Mouse (Mus musculus) intestine, postnatal 0 days (tissue): ENCODE measurements at regions not wholly inside any gene's neighbourhood (a gene's known extent, or its start where the extent isn't known, plus 50 kb on each side); places are given as distances from the start of the nearest gene placed in this dataset.

ENCODE experiments used
- ATAC-seq: fragments of 200-750 bp; cut with Nextera tagmentation; 2 replicates; pipeline ENCODE4 v1.8.0; 2017; ENCODE audit warnings: mild to moderate bottlenecking, moderate TSS enrichment, moderate library complexity
- H3K27ac ChIP-seq: fragments of 300-500 bp; sonication (generic); 2 replicates; pipeline ENCODE4 v1.5.1; 2014; ENCODE audit warnings: mild to moderate bottlenecking, low read depth, low read length, moderate library complexity
- H3K27me3 ChIP-seq: fragments of 300-500 bp; sonication (generic); replicated peaks from 2 replicates; pipeline ENCODE4 v1.6.1; 2014; ENCODE audit warnings: low read length, mixed read lengths; ENCODE audit not compliant: control insufficient read depth, insufficient read depth
- H3K36me3 ChIP-seq: fragments of 300-500 bp; sonication (generic); 2 replicates; pipeline ENCODE4 v1.6.1; 2014; ENCODE audit warnings: mild to moderate bottlenecking, moderate library complexity; ENCODE audit not compliant: control insufficient read depth, insufficient read depth
- H3K4me1 ChIP-seq: fragments of 300-500 bp; sonication (generic); replicated peaks from 2 replicates; pipeline ENCODE4 v1.6.1; 2014; ENCODE audit warnings: antibody characterized with exemption, low read length, mixed read lengths; ENCODE audit not compliant: control insufficient read depth, insufficient read depth
- H3K4me2 ChIP-seq: fragments of 300-500 bp; sonication (generic); replicated peaks from 2 replicates; pipeline ENCODE4 v1.6.1; 2014; ENCODE audit warnings: low read depth, mild to moderate bottlenecking, moderate library complexity
- H3K4me3 ChIP-seq: fragments of 300-500 bp; sonication (generic); 2 replicates; pipeline ENCODE4 v1.5.1; 2014; ENCODE audit warnings: low read depth, low read length
- H3K9ac ChIP-seq: fragments of 300-500 bp; sonication (generic); 2 replicates; pipeline ENCODE4 v1.6.1; 2014; ENCODE audit warnings: mild to moderate bottlenecking, low read depth, low read length
- H3K9me3 ChIP-seq: fragments of 300-500 bp; sonication (generic); 2 replicates; pipeline ENCODE4 v1.6.1; 2016; ENCODE audit warnings: mixed run types; ENCODE audit not compliant: control insufficient read depth
- CTCF ChIP-seq: sonication (generic); IDR thresholded peaks from 2 replicates; pipeline ENCODE4 v1.5.1; 2016; ENCODE audit warnings: low read depth, mild to moderate bottlenecking, control low read depth, antibody characterized with exemption, moderate library complexity
- WGBS: fragments of 180-500 bp; shearing (Covaris S2); extraction: QIAGEN DNeasy Blood & Tissue Kit; methylation state at CpG from one replicate; pipeline ENCODE4 v1.1.7; 2014; 5-methylcytosine and 5-hydroxymethylcytosine counted together

GRCm38 (mm10) chr9:113044556-113045178 lies 663.4 kb downstream of the Pdcd6ip start:
- H3K27ac ChIP-seq, result no peak overlapping the region
- H3K4me1 ChIP-seq, result no peaks in the 10 kb centered on the region
- no peak for TF ChIP-seq CTCF
- ATAC-seq, result no peak
- H3K36me3 ChIP-seq, result no peaks in the 10 kb centered on the region
- no peak overlapping the region for H3K4me2 ChIP-seq
- H3K9me3 ChIP-seq, result no peaks in the 10 kb centered on the region
- no peak overlapping the region for H3K9ac ChIP-seq
- 83% methylated on average over 4 of the region's 4 CpGs for WGBS
- H3K27me3 ChIP-seq, result no peaks in the 10 kb centered on the region
- H3K4me3 ChIP-seq, result no peak overlapping the region

GRCm38 (mm10) chr9:113040885-113041284 lies 667.2 kb downstream of the Pdcd6ip start:
- ATAC-seq, result no peak
- no peak overlapping the region for H3K4me3 ChIP-seq
- H3K4me2 ChIP-seq, result no peak overlapping the region
- no peaks in the 10 kb centered on the region for H3K27me3 ChIP-seq
- no peak overlapping the region for H3K9ac ChIP-seq
- no peaks in the 10 kb centered on the region for H3K4me1 ChIP-seq
- H3K27ac ChIP-seq, result no peak overlapping the region
- no peaks in the 10 kb centered on the region for H3K9me3 ChIP-seq
- no peaks in the 10 kb centered on the region for H3K36me3 ChIP-seq
- WGBS, result 81% methylated on average over 6 of the region's 6 CpGs
- TF ChIP-seq CTCF, result no peak

- no peaks in the 10 kb centered on the region for H3K4me1 ChIP-seq
- no peak overlapping the region for H3K4me2 ChIP-seq
- H3K9ac ChIP-seq, result no peak overlapping the region
- WGBS, result 77% methylated on average over 5 of the region's 5 CpGs
- no peaks in the 10 kb centered on the region for H3K36me3 ChIP-seq
- TF ChIP-seq CTCF, result no peak
- H3K27ac ChIP-seq, result no peak overlapping the region
- no peaks in the 10 kb centered on the region for H3K27me3 ChIP-seq
- no peak overlapping the region for H3K4me3 ChIP-seq
- no peak for ATAC-seq
- no peaks in the 10 kb centered on the region for H3K9me3 ChIP-seq
These were observed 674.1 kb downstream of the Pdcd6ip start for GRCm38 (mm10) chr9:113033996-113034395.

GRCm38 (mm10) chr9:113029091-113029490 lies 679.0 kb downstream of the Pdcd6ip start:
- no peaks in the 10 kb centered on the region for H3K36me3 ChIP-seq
- no peak overlapping the region for H3K27ac ChIP-seq
- 69% methylated on average over 4 of the region's 4 CpGs for WGBS
- H3K4me3 ChIP-seq, result no peak overlapping the region
- H3K9ac ChIP-seq, result no peak overlapping the region
- H3K4me1 ChIP-seq, result no peaks in the 10 kb centered on the region
- no peaks in the 10 kb centered on the region for H3K27me3 ChIP-seq
- no peak for ATAC-seq
- no peak overlapping the region for H3K4me2 ChIP-seq
- no peaks in the 10 kb centered on the region for H3K9me3 ChIP-seq
- no peak for TF ChIP-seq CTCF

- Histone ChIP-seq H3K9me3 (no peaks in the 10 kb centered on the region), H3K4me1 (no peaks in the 10 kb centered on the region), H3K27ac (no peak overlapping the region), H3K9ac (no peak overlapping the region), H3K4me3 (no peak overlapping the region), H3K27me3 (no peaks in the 10 kb centered on the region), H3K36me3 (no peaks in the 10 kb centered on the region), H3K4me2 (no peak overlapping the region)
- no peak for ATAC-seq
- 72% methylated on average over 4 of the region's 4 CpGs for WGBS
- no peak for TF ChIP-seq CTCF
These were observed 681.2 kb downstream of the Pdcd6ip start for GRCm38 (mm10) chr9:113026904-113027193.

- H3K4me1 ChIP-seq, result no peaks in the 10 kb centered on the region
- no peak for TF ChIP-seq CTCF
- WGBS, result 53% methylated on average over 4 of the region's 4 CpGs
- no peak overlapping the region for H3K27ac ChIP-seq
- H3K4me2 ChIP-seq, result no peak overlapping the region
- H3K36me3 ChIP-seq, result no peaks in the 10 kb centered on the region
- ATAC-seq, result no peak
- no peak overlapping the region for H3K4me3 ChIP-seq
- no peak overlapping the region for H3K9ac ChIP-seq
- H3K27me3 ChIP-seq, result no peaks in the 10 kb centered on the region
- H3K9me3 ChIP-seq, result no peaks in the 10 kb centered on the region
These were observed 681.8 kb downstream of the Pdcd6ip start for GRCm38 (mm10) chr9:113026096-113026903.
